24 mouse cellular contexts compared by ENCODE assay signal in genomic region chr19:45417601-45418000, GRCm38 (mm10).
"Had no signal": no experiment of that assay in that cellular context is flagged by ENCODE, and none has a peak within 500 bp of the region (broad histone marks: within the 10 kb centered on the region; RNA-seq: fewer than 3 reads in every experiment).

No protein-coding gene starts in this region.

- H3K9ac ChIP-seq: heart, embryonic 12.5 days; hindbrain, embryonic 12.5 days; hindbrain, embryonic 14.5 days; intestine, embryonic 15.5 days; kidney, embryonic 15.5 days; limb, embryonic 12.5 days; liver, embryonic 13.5 days; liver, embryonic 15.5 days had no signal

- H3K4me3 ChIP-seq: gastrocnemius, adult 2 months; heart, embryonic 10.5 days; heart, embryonic 12.5 days; hindbrain, embryonic 10.5 days; hindbrain, embryonic 12.5 days; intestine, embryonic 15.5 days; kidney, embryonic 15.5 days; layer of hippocampus, adult 2 months; left cerebral cortex, adult 2 months; limb, embryonic 10.5 days; limb, embryonic 12.5 days; liver, embryonic 13.5 days; liver, embryonic 15.5 days had no signal

- H3K36me3 ChIP-seq: hindbrain, embryonic 12.5 days; intestine, embryonic 15.5 days; kidney, embryonic 15.5 days; limb, embryonic 10.5 days; liver, embryonic 15.5 days had no signal

- H3K27me3 ChIP-seq: heart, embryonic 12.5 days; hindbrain, embryonic 12.5 days; intestine, embryonic 15.5 days; kidney, embryonic 15.5 days; limb, embryonic 12.5 days; liver, embryonic 13.5 days; liver, embryonic 15.5 days had no signal

- ATAC-seq: hindbrain, embryonic 16.5 days; inflammation-experienced regulatory T-cells, adult 6 months; intestine, embryonic 15.5 days; intestine, postnatal 0 days had no signal

- H3K27ac ChIP-seq: gastrocnemius, adult 2 months; heart, embryonic 10.5 days; hindbrain, embryonic 10.5 days; hindbrain, embryonic 12.5 days; hindbrain, embryonic 14.5 days; intestine, embryonic 15.5 days; kidney, embryonic 15.5 days; layer of hippocampus, adult 2 months; left cerebral cortex, adult 2 months; limb, embryonic 10.5 days; limb, embryonic 12.5 days; liver, embryonic 13.5 days; liver, embryonic 15.5 days had no signal

- H3K4me2 ChIP-seq: heart, embryonic 12.5 days; hindbrain, embryonic 12.5 days; hindbrain, embryonic 14.5 days; intestine, embryonic 15.5 days; kidney, embryonic 15.5 days; limb, embryonic 12.5 days; liver, embryonic 11.5 days; liver, embryonic 13.5 days; liver, embryonic 15.5 days had no signal

- H3K4me1 ChIP-seq: intestine, embryonic 15.5 days had no signal

- H3K9me3 ChIP-seq: heart, embryonic 10.5 days; heart, embryonic 12.5 days; hindbrain, embryonic 10.5 days; hindbrain, embryonic 12.5 days; intestine, embryonic 15.5 days; kidney, embryonic 15.5 days; limb, embryonic 10.5 days; limb, embryonic 12.5 days; liver, embryonic 13.5 days; liver, embryonic 15.5 days had no signal

- DNase-seq: gastrocnemius, adult 2 months; gastrocnemius, postnatal 10 days; gastrocnemius, postnatal 25 days; heart, adult 18-20 months; heart, postnatal 10 days; heart, postnatal 4 days; liver; liver, embryonic 13.5 days had no signal
